ENCODE assay signal across 20 mouse cellular contexts in the genomic region with DNA sequence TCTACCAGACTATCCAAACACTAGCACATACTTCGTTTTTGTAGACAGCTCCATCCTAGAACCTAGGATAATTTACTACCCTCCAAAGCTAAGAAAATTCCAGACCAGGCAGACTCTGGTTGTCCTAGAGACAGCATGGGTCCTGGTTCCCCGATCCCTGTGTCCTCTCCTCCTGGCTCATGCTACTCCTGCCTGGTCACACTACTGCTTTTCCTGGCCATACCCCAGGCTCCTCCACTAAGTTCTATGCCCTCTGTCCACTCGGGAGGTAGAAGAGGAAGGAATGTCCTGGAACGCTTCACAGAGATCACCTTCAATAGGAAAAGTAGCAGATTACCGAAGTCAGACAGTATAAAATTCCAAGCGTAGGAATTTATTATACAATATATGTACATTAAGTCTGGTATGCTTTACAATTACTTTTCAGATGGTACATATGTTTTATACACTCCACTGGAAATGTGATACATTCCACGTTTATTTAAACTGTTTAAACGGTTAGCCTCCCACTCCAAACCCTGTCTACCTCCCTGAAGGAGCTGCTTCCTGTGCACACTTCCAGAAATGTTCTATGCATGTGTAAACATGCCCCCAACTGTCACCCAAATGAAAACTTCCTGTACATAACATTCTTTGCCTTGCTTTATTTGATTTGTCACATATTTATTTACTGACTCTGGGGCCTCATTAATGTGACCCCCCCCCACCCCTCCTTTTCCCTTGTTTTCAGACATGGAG.
A peak's percentile ranks its signal among the peaks of the same experiment; 100 is the strongest.
DNase-seq lines count a peak whose midpoint lies in the region; ATAC-seq and TF ChIP-seq lines count a peak whose summit lies in the region.
"Had no signal": no experiment of that assay in that cellular context is flagged by ENCODE, and none has a peak within 500 bp of the region (broad histone marks: within the 10 kb centered on the region; RNA-seq: fewer than 3 reads in every experiment).

No protein-coding gene starts in this region.

- ATAC-seq in kidney, postnatal 0 days (replicated peaks; ENCODE audit: low FRiP score, low read depth) = no peak
- ATAC-seq in lung, embryonic 16.5 days (ENCODE audit: low read depth) = peak; percentile 52; the same call in 1 of the 2 replicates
- no peak; the same call in 1 of the 2 replicates for ATAC-seq in limb, embryonic 15.5 days (ENCODE audit: insufficient number of reproducible peaks, low FRiP score, low TSS enrichment, low read depth)
- ATAC-seq: forebrain, embryonic 16.5 days had no signal

- no peaks in the 10 kb centered on the region for H3K9me3 ChIP-seq in kidney, postnatal 0 days (replicated peaks; ENCODE audit: low read length)
- H3K9me3 ChIP-seq in lung, embryonic 16.5 days (ENCODE audit: control insufficient read depth, low read length) = peaks cover 4% of the 10 kb centered on the region; the same call in 1 of the 2 replicates
- no peaks in the 10 kb centered on the region for H3K9me3 ChIP-seq in limb, embryonic 15.5 days
- H3K9me3 ChIP-seq: forebrain, embryonic 12.5 days; heart, embryonic 15.5 days had no signal

- H3K27me3 ChIP-seq in kidney, postnatal 0 days (ENCODE audit: insufficient read depth, low read length) = no peaks in the 10 kb centered on the region
- no peaks in the 10 kb centered on the region for H3K27me3 ChIP-seq in lung, embryonic 16.5 days (ENCODE audit: control insufficient read depth, insufficient read depth, low read depth, low read length)
- no peaks in the 10 kb centered on the region for H3K27me3 ChIP-seq in limb, embryonic 15.5 days
- H3K27me3 ChIP-seq: forebrain, embryonic 12.5 days; heart, embryonic 15.5 days had no signal

- H3K4me3 ChIP-seq in kidney, postnatal 0 days (replicated peaks; ENCODE audit: low read depth, low read length) = no peak overlapping the region
- H3K4me3 ChIP-seq in lung, embryonic 16.5 days (ENCODE audit: low read length) = no peak overlapping the region
- H3K4me3 ChIP-seq in limb, embryonic 15.5 days = no peak overlapping the region
- H3K4me3 ChIP-seq: forebrain, embryonic 12.5 days; heart, adult 2 months; heart, embryonic 15.5 days; hindbrain, embryonic 10.5 days had no signal

- H3K9ac ChIP-seq in kidney, postnatal 0 days (ENCODE audit: low read depth, low read length) = no peak overlapping the region
- H3K9ac ChIP-seq in lung, embryonic 16.5 days (ENCODE audit: low read length) = no peak overlapping the region
- H3K9ac ChIP-seq in limb, embryonic 15.5 days = no peak overlapping the region
- H3K9ac ChIP-seq: forebrain, embryonic 12.5 days; heart, embryonic 15.5 days; hindbrain, embryonic 14.5 days had no signal

- H3K36me3 ChIP-seq in kidney, postnatal 0 days (ENCODE audit: insufficient read depth, low read length) = no peaks in the 10 kb centered on the region
- no peaks in the 10 kb centered on the region for H3K36me3 ChIP-seq in lung, embryonic 16.5 days (ENCODE audit: control insufficient read depth, insufficient read depth, low read length)
- no peaks in the 10 kb centered on the region for H3K36me3 ChIP-seq in limb, embryonic 15.5 days
- H3K36me3 ChIP-seq: forebrain, embryonic 12.5 days; heart, embryonic 15.5 days; hindbrain, embryonic 10.5 days had no signal

- no peak for TF ChIP-seq CTCF in kidney, postnatal 0 days (IDR thresholded peaks at IDR 0.05; ENCODE audit: low read depth)

- no peak overlapping the region for H3K27ac ChIP-seq in kidney, postnatal 0 days
- H3K27ac ChIP-seq in lung, embryonic 16.5 days (ENCODE audit: low read length) = no peak overlapping the region
- H3K27ac ChIP-seq in limb, embryonic 15.5 days = peak overlapping the region; percentile 72; the same call in 1 of the 2 replicates
- H3K27ac ChIP-seq: forebrain, embryonic 12.5 days; heart, adult 2 months; hindbrain, embryonic 10.5 days; hindbrain, embryonic 14.5 days had no signal

- no peak overlapping the region for H3K4me2 ChIP-seq in kidney, postnatal 0 days (ENCODE audit: low read length)
- H3K4me2 ChIP-seq in lung, embryonic 16.5 days (ENCODE audit: low read depth, low read length) = no peak overlapping the region
- no peak overlapping the region for H3K4me2 ChIP-seq in limb, embryonic 15.5 days
- H3K4me2 ChIP-seq: forebrain, embryonic 12.5 days; heart, embryonic 11.5 days; heart, embryonic 15.5 days; hindbrain, embryonic 14.5 days had no signal

- DNase-seq in kidney, postnatal 0 days (ENCODE audit: low spot score) = peak; percentile 58
- DNase-seq in kidney, adult 11 months = no peak
- DNase-seq in lung, postnatal 14 days = no peak
- no peak for DNase-seq in thymus, postnatal 36 days
- DNase-seq: adrenal gland, adult 2 months; adrenal gland, postnatal 25 days; cerebellum, adult 18-20 months; cerebellum, adult 9-11 months; cerebellum, postnatal 36 days; gastrocnemius, postnatal 10 days; heart, postnatal 14 days had no signal

- H3K4me1 ChIP-seq in kidney, postnatal 0 days (replicated peaks; ENCODE audit: insufficient read depth, low read length) = no peaks in the 10 kb centered on the region
- H3K4me1 ChIP-seq in lung, embryonic 16.5 days (replicated peaks; ENCODE audit: control insufficient read depth, insufficient read depth, low read length) = 0 out of 2 replicates have a peak, but pooled peaks cover 2% of the 10 kb centered on the region
- peaks cover 34% of the 10 kb centered on the region for H3K4me1 ChIP-seq in limb, embryonic 15.5 days
- H3K4me1 ChIP-seq: forebrain, embryonic 12.5 days had no signal

- 36% methylated on average over 8 of the region's 8 CpGs for WGBS in kidney, postnatal 0 days
- 43% methylated on average over 8 of the region's 8 CpGs for whole genome bisulfite sequencing in lung, embryonic 16.5 days
- 40% methylated on average over 8 of the region's 8 CpGs for WGBS in limb, embryonic 15.5 days
